Mouse (Mus musculus): Measurements from ENCODE around the gene Btbd3.

GRCm38 (mm10) chr2:138405753-138406528 lies 149.6 kb downstream of the Btbd3 start:
- TF ChIP-seq CTCF (IDR thresholded peaks at IDR 0.05; ENCODE audit: low read depth) = no peak
- no peak for TF ChIP-seq EP300 (optimal IDR thresholded peaks at IDR 0.05)
